Mouse (Mus musculus) bone marrow, adult 2 months (tissue): ENCODE results near the gene Fgr.

Experiments
- CTCF ChIP-seq: fragments of 200-500 bp; IDR thresholded peaks from 2 replicates; pipeline ENCODE4 v1.5.1; 2011; ENCODE audit warnings: low read length, control low read depth; ENCODE audit not compliant: control insufficient read depth, insufficient read depth
- POLR2A ChIP-seq: fragments of 200-500 bp; IDR thresholded peaks from 2 replicates; pipeline ENCODE4 v1.6.1; 2011; ENCODE audit warnings: low read depth, mild to moderate bottlenecking, control low read depth, low read length, borderline replicate concordance; ENCODE audit not compliant: control insufficient read depth

DNA sequence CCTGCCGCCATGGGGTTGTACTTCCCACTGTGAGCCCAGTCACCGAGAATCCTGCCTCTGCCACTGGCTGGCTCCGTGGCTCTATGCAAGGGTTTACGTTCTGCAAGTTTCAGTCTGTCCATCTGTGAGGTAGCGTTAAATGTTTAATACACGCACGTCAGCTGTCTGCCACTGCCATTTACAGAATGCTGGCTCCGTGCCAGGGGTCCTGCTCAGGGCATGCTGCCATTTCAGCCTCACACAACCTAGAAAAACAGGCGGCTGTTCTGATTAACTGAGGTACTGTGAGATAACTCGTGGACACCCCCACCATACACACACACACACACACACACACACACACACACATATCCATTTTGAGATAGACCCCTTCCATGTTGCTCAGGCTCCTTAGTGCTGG is 29.0 kb downstream of the Fgr start:
- TF ChIP-seq POLR2A (no peak), CTCF (no peak)
